Mouse (Mus musculus) spleen, postnatal 14 days (tissue): ENCODE data around the gene Tldc2.

ENCODE experiments used
- DNase-seq, 2 experiments: peaks; one replicate each; pipeline ENCODE4 v3.0.0; 2021 to 2022; ENCODE audit warnings: low spot score in 2 of 2

Tldc2 gene

GRCm38 (mm10) chr2:157060557-157061305 lies 26.1 kb upstream of the Tldc2 start:
- DNase-seq: no peak

- no peak for DNase-seq
Observed at GRCm38 (mm10) chr2:157063241-157063700, 23.6 kb upstream of the Tldc2 start.

DNA sequence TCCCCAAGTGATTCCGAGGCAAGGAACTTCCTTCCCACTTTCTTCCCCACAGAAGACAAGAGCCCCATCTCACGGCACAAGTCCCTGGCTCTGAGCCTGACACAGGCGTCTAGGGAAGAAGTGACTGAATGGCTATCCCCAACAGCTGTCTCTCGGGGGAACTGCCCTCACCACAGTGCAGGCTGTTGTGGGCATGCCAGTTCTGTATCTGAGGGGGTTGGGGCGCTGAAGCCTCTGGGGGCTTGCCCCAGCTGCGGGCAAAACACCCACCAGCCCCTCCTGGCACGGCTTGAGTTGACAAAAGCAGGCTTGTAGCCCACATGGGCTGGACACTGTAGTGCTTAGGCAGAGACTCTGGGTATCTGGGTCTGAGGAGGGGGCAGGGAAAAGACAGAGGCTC lies 22.7 kb upstream of the Tldc2 start:
- DNase-seq: no peak

GRCm38 (mm10) chr2:157064978-157065878 lies 21.6 kb upstream of the Tldc2 start:
- DNase-seq: no peak

DNA sequence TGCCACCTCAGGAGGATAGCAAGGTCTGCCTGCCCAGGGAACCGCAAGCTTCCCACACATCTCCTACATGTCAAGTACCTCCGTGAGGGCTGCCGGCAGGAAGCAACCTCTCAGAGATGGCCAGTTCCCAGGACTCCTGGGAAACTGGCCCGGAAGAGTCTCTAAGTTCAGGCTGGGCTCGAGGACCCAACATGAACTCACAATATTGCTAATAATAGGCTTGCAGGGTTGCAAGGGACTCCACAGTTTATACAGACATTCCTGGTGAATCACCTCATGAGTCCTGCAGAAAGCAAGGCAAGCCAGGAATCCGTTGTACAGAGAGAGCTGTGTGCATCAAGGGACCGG lies 21.0 kb upstream of the Tldc2 start:
- DNase-seq: no peak

DNA sequence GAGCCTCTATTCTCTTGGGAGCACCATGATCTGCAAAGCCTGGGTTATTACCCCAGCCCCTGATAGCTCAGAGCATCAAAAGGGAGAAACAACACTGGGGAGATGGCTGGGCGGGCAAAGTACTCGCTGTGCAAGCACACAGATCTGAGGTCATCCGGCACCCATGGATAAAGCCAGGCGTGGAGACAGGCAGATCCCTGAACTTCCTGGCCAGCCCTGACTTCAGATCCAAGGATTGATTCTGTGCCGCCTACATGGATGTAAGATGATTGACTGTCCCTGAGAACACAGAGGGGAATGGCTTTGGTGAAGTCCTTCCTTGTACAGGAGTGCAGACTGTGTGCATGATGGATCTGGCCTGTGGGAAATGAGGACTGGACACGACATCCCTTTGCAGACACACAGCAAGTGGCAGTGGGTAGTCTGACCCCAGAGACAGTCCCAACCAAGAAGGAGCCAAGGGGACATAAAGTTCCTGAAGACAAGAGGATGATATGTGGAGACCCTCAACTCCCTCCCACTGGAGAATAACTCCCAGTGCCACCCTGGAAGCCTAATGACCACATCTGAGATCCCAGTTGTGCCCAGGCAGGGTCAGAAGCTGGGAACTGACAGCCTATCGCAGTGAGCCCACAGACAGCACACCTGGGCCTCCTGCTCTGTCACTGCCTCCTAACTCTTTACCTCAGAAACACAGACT lies 20.0 kb upstream of the Tldc2 start:
- no peak for DNase-seq

DNA sequence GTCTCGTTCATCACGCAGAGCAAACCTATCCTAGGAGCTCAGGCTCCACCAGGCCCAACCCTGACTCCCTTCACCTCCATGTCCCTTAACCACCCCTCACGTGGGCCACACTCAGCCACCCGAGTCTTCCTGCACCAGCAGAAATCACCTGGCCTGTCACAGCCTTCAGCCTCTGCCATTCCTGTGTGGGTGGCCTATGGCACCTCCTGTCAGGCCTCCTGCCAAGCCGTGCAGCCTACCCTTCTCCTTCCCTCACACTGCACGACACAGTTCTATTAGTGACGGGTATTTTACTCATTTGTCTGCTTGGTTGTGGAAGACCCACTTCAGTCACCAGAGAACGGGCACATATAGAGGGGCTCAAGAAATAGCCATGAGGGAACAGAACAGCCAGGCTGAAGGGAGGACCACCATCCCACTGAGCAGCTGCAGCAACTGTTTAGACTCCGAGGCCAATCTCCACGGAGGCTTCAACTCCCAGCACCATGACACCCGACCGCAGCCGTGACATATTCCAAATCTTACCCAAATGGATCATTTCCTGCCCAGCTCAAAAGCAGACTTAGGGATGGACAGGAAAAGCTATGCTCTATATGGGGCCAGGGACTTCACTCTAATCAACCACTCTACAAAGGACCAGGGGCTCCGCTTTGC lies 18.0 kb upstream of the Tldc2 start:
- no peak for DNase-seq

DNA sequence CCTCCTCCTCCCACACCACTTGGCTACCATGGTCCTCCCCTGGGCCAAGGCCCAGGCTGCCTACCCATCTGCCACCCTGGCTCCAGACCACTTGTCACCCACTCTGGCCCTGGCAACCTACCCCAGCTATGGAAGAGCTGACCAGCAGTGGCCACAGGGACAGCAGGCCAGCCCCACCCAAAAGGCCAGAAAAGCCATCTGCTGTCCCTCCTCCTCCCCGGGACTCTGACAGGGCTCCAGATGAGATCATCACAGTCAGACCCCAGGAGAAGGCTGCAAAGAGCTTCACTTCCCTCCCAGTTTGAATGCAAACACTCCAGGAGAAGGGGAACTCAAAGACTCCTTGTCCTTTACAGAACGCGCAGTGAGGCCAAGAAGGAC lies 17.5 kb upstream of the Tldc2 start:
- no peak for DNase-seq

- DNase-seq: no peak
Observed at GRCm38 (mm10) chr2:157069755-157070315, 17.0 kb upstream of the Tldc2 start.

DNA sequence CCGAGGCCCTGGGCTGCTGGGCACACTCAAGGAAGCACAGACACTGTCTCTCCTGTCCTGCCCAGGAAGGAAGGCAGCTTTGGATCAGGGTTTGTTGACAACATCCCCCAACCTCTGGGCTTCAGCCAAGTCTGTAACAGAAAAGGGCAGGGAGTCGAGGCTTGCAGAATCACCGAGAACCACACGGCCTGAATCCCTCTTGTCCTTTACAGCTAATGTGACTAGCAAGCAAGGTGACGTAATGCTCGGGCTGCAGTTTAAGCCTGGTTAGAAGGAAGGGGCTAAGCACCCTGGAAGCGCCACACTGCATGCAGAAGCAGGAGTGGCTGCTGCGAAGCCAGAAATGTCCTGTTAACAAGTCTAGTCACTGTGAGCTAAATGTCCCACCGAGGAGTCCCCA lies 16.5 kb upstream of the Tldc2 start:
- DNase-seq: no peak

- no peak for DNase-seq
Observed at GRCm38 (mm10) chr2:157071556-157071955, 15.3 kb upstream of the Tldc2 start.

- DNase-seq: no peak
Observed at GRCm38 (mm10) chr2:157072316-157072990, 14.4 kb upstream of the Tldc2 start.

GRCm38 (mm10) chr2:157073378-157074052 lies 13.3 kb upstream of the Tldc2 start:
- no peak for DNase-seq

- no peak for DNase-seq
Observed at GRCm38 (mm10) chr2:157074186-157074724, 12.6 kb upstream of the Tldc2 start.

DNA sequence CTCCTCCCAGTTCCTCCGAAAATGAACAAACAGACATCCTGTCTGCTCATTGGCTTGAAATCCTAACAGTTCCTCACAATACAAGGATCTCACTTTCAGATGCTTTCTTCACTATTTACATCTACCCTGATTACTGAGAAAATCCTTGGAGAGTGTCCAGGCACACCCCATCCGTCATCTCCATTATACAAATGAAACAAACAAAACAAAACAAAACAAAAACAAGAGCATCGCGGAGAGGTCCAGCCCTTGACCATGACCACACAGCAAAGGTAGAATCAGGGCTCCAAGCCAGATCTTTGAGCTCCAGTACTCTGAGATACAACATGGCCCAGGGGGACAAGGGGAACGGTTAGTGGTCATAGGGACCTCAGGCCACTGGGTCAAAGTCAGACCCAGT lies 12.1 kb upstream of the Tldc2 start:
- no peak for DNase-seq

GRCm38 (mm10) chr2:157075226-157075625 lies 11.6 kb upstream of the Tldc2 start:
- DNase-seq: no peak

GRCm38 (mm10) chr2:157075685-157076084 lies 11.2 kb upstream of the Tldc2 start:
- DNase-seq: no peak

- DNase-seq: no peak
Observed at GRCm38 (mm10) chr2:157076585-157076984, 10.3 kb upstream of the Tldc2 start.

DNA sequence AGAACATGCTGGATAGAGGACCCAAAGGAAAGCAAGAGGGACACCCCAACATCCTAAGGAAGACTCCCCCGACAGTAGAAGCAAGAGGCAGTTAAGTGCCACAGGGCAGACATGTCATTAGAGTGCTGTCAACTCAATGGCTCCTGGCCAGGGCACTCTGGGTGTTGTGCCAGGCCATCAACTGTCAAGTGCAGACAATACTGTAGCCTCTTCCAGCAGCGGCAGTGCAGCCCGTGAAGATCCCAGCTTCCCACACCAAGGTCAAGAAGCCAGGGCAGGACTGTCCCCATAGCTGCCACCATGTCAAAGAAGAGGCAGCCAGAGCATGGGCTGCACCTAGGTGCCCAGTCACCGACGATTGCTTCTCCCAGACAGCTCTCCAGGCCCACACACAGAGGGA lies 9.7 kb upstream of the Tldc2 start:
- DNase-seq: no peak

- no peak for DNase-seq
Observed at GRCm38 (mm10) chr2:157077641-157078058, 9.2 kb upstream of the Tldc2 start.
